Mouse (Mus musculus) inflammation-experienced regulatory T-cells, adult 6 months (primary cell): Measurements from ENCODE around the gene Castor1. TPM values are rescaled to one million over a fixed set of nuclear protein-coding genes. Genes with fewer than 3 reads are reported as not detected.

Source experiments
- ATAC-seq: one replicate; pipeline ENCODE4 v1.8.0; 2017
- polyA plus RNA-seq, 3 experiments: library from polyadenylated mRNA; unstranded; fragments of 100-300 nt; shearing (Covaris generic); gene quantifications; one replicate each; pipeline ENCODE4 v1.2.1; 2017

Gene Castor1
- polyA plus RNA-seq, 3 experiments from 2014 or later, result 25.7 to 42.0 (median 37.8) TPM

DNA sequence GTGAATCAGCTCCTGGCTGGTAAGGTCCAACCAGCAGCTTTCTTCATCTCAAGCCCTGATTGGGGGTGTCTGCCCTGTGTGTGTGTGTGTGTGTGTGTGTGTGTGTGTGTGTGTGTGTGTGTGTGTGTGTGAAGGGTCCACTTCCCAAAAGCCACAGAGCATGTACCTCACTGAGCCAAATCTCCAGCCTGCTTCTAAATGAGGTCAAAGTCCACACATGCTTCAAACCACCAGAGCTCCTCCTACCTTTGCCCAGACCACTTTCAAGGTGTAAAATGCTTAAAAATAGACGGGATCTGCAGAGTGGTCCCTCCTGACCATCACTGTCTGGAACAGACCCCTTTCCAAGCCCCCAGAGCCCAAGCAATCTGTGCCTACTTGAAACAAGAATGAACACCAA is 45.3 kb downstream of the Castor1 start:
- no peak for ATAC-seq

DNA sequence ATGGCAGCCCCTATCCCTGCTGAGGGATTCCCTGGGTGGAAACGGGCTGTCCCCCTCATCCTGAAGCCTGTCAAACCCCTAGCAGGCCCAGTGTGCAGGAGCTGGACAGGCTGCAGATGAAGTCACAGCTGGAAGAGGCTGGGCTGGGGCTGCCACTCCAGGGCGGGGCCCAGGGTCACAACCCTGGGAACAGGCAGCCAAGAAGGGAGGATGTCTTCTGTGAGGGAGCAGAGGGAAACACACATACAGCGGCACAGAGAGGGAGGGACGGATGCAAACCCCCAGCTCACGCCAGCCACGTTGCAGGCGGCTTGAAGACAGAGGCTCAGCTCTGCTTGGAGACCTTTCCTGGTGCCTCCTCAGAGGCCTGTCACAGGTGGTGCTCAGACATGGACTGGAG is 46.0 kb downstream of the Castor1 start:
- no peak for ATAC-seq

DNA sequence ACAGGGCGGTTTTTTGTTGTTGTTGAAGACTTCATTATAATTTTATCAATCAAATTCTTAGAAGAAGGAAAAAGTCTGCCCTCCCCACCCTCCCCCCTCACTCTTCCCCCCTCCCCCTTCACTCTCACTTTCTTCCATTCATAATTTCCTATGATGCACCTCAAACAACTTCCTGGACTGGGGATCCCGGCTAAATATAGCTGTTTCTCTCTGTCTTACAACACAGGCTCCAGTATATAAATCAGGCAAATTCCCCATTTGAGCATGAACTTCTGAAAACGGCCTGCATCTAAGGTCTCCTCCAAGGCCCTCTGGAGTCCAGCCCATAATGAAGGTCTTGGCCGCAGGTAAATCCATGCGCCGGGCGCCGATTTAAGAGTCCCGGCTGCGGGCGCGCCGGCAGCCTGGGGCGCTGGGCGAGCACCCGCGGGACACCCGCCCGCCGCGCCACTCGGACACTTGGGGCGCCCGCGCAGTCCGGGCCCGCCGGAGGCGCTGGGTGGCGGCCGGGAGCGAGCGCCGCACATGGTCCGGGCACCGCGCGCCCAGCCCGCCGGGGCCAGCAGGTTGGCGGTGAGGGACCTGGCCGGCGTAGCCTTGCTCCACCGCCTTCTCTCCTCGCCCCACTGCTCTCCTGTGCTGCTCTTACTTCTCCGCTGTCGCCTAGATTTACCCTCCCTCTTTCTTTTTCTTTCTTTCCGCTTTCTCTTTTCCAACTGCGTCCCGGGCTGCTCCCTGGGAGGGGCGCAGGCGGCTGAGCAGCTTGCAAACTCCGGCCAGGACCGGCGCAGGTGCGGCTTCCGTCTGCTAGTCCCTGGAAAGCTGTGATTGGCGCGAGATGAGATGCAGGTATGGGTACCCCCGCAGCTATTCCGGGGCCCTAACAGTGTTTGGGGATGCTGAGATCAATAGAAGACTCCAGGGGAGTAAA is 48.5 kb downstream of the Castor1 start:
- ATAC-seq, result peak; percentile 19

DNA sequence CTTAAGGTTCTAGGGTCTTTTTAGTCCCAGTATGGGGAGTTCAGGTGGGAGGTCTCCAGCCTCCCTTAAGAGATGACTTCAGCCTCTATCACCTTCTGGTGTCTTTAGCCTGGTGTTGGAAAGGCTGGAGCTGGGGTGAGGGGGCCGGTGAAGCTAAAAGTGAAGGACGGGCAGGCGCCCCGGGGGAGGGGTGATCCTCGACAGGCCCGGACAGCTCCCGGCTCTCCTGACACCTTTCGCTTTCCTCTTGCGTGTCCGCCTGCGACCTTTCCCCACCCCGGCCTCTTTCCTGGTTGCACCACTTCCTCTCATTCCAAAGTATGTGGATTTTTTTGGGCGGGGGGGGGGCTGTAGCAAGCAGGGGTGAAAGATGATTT is 49.2 kb downstream of the Castor1 start:
- ATAC-seq, result no peak

DNA sequence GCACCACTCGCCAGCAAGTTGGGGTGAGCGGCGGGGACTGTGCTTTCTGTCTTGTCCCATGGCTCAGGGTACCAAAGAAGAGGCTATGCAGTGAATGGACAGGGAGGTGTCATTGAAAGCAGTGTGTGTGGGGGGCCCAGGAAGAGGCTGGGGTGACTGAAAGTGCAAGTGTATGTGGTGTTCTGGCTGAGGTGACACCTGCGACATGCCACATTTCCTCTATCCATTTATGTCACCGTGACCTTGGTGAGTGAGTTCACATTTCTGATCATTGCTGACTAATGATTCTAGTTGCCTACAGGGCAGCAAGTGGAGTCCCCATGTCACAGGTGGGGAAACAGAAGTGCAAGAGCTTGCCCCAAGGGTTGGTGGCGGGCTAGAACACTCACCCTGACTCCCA is 50.5 kb downstream of the Castor1 start:
- ATAC-seq, result peak; percentile 62

DNA sequence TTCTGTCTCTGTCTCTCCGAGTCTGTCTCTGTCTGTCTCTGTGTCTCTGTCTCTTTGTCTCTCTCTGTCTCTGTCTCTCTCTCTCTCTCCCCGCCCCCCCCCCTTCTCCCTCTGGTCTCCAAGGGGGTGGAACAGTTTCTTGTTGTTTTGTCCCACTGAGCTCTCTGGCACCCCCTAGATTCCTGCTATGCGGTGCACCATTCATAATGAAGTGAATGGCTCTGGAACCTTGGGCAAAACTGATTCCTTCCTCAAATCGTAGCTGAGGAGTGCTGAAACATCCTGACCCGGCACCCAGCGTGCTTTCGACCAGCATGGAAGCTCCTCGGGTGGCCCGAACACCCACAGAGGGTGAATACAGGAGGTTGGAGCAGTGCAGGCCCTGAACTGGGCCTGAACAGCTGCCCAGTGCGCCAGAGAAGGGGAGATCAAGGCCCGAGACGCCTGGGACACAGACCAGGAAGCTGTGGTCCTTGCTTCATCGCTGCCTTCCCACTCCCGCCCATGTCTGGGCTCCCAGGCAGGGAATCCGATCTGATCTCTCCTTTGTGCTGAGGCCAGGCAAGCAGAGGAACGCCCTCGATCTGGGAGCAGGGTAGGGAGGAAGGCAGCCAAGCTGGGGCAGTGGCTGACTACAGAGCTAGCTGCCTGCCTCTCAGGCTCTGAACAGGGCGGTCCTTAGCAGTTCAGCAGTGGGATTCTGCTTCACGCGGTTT is 52.9 kb downstream of the Castor1 start:
- ATAC-seq, result no peak

DNA sequence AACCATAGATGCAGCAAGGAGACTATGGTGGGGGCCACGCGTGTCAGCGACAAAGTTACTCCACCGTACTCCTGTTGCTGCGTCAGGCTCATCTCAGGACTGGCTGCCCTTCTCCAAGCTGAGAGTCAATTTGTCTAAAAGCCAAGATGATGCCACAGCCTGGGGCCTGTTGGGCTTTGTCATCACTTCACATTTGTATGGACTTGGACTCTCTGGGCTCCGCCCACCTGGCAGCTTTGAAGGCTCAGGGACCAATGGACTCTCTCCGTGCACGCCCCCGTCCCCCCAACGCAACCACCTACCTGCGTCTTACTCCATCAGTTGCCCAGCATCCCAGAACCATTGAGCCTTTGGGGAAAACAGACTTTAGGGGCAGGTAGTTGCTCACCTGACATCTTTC is 53.5 kb downstream of the Castor1 start:
- no peak for ATAC-seq

Other genes with a start within 250 kb of the Castor1 start
- gene 4930556J24Rik, start 241.4 kb upstream of the Castor1 start, polyA plus RNA-seq, result under 1 TPM in 1 of 3 experiments, not detected in 2; 0.50 TPM
- not detected for gene Gal3st1, start 234.6 kb upstream of the Castor1 start, polyA plus RNA-seq
- not detected for gene Sec14l4, start 186.8 kb upstream of the Castor1 start, polyA plus RNA-seq
- gene Sec14l3, start 153.4 kb upstream of the Castor1 start, polyA plus RNA-seq, result not detected
- gene Mtfp1, start 122.8 kb upstream of the Castor1 start, polyA plus RNA-seq, result 1 to 10 TPM; 1.1 to 3.8 (median 3.2) TPM
- gene Sec14l2, start 94.8 kb upstream of the Castor1 start, polyA plus RNA-seq, result 1 to 10 TPM in 2 of 3 experiments, under 1 TPM in 1; 0.79 to 2.7 (median 1.3) TPM
- 10 to 100 TPM in 1 of 3 experiments, 1 to 10 TPM in 2; 7.5 to 10.4 (median 8.4) TPM for gene Rnf215, start 83.0 kb upstream of the Castor1 start, polyA plus RNA-seq
- gene Ccdc157, start 57.9 kb upstream of the Castor1 start, polyA plus RNA-seq, result 1 to 10 TPM; 1.5 to 2.9 (median 2.9) TPM
- 10 to 100 TPM; 54.2 to 71.2 (median 66.6) TPM for gene Sf3a1, start 57.9 kb upstream of the Castor1 start, polyA plus RNA-seq
- 10 to 100 TPM; 14.3 to 20.5 (median 19.0) TPM for gene Tbc1d10a, start 31.4 kb upstream of the Castor1 start, polyA plus RNA-seq
- gene Osm, start 18.2 kb downstream of the Castor1 start, polyA plus RNA-seq, result 10 to 100 TPM; 11.2 to 23.6 (median 16.6) TPM
- 1 to 10 TPM; 1.9 to 2.6 (median 2.5) TPM for gene Lif, start 39.3 kb downstream of the Castor1 start, polyA plus RNA-seq
- 1 to 10 TPM in 1 of 3 experiments, under 1 TPM in 2; 0.47 to 2.1 (median 0.60) TPM for gene Hormad2, start 222.9 kb downstream of the Castor1 start, polyA plus RNA-seq